Mouse (Mus musculus): ENCODE data around the gene Cpne6. TPM values are rescaled to one million over a fixed set of nuclear protein-coding genes. Genes with fewer than 3 reads are reported as not detected.

The Cpne6 gene
- total RNA-seq (2012; rRNA removed) = not detected in 2 replicates
- not detected in 2 replicates for total RNA-seq (2014; rRNA removed)
- not detected in 2 replicates for polyA plus RNA-seq (2012; ENCODE audit: insufficient read length, low read depth)

GRCm38 (mm10) chr14:55510125-55510731 is at the start of gene Cpne6:
TSS of gene Cpne6 (plus strand) at chr14:55510445.
- dilution Hi-C loops (cut with MboI; ENCODE audit: extremely low pct_ligation_motif_present, extremely low pct_unique_long_range_greater_than_20kb, low sequenced_read_pairs) (no loop called here), in situ Hi-C loops (cut with MboI; ENCODE audit: low pct_ligation_motif_present, low pct_unique_long_range_greater_than_20kb, low sequenced_read_pairs) (no loop called here)
- Histone ChIP-seq H3K36me3 (replicated peaks in 1 of 2; ENCODE audit: control insufficient read depth in 1 of 2, insufficient read depth in 1 of 2, low read length in 1 of 2) (peaks cover 0 to 3% of the 10 kb centered on the region in 2 experiments), H3K79me2 (replicated peaks; ENCODE audit: control insufficient read depth, extremely low read depth, insufficient read depth, poor library complexity, severe bottlenecking) (no peaks in the 10 kb centered on the region), H3K9ac (ENCODE audit: insufficient read depth, low read depth) (no peak within 1 kb of the TSS), H3K27ac (ENCODE audit: insufficient read depth, low read depth) (no peak within 1 kb of the TSS), H3K4me2 (ENCODE audit: insufficient read depth, low read depth, poor library complexity, severe bottlenecking) (no peak within 1 kb of the TSS), H3K4me3 (replicated peaks in 1 of 3; ENCODE audit: low read depth in 2 of 3, low read length in 2 of 3, poor library complexity in 1 of 3) (no peak within 1 kb of the TSS), H3K27me3 (replicated peaks) (peaks cover 24% of the 10 kb centered on the region), H3K4me1 (ENCODE audit: control insufficient read depth in 1 of 2, insufficient read depth in 2 of 2) (peaks cover 11 to 40% of the 10 kb centered on the region in 2 experiments), H3K9me3 (replicated peaks; ENCODE audit: low read length) (no peaks in the 10 kb centered on the region)
- DNase-seq (ENCODE audit: extremely low read depth) = no peak
- TF ChIP-seq E2F4 (IDR thresholded peaks at IDR 0.05; ENCODE audit: insufficient replicate concordance, low read depth, low read length) (no peak), ELF1 (IDR thresholded peaks at IDR 0.05; ENCODE audit: low read depth, low read length) (no peak), SMC3 (IDR thresholded peaks at IDR 0.05; ENCODE audit: low read depth, low read length) (no peak), USF2 (conservative IDR thresholded peaks at IDR 0.05; ENCODE audit: low read depth, low read length) (no peak), HCFC1 (IDR thresholded peaks at IDR 0.05; ENCODE audit: low read depth, low read length) (no peak), KAT2A (IDR thresholded peaks at IDR 0.05; ENCODE audit: insufficient replicate concordance, low read length) (no peak), UBTF (IDR thresholded peaks at IDR 0.05; ENCODE audit: low read depth, low read length) (no peak), TBP (conservative IDR thresholded peaks at IDR 0.05; ENCODE audit: low read depth, low read length) (no peak), NRF1 (IDR thresholded peaks at IDR 0.05; ENCODE audit: low read depth, low read length) (no peak), SIN3A (IDR thresholded peaks at IDR 0.05; ENCODE audit: low read length) (no peak), MYC (IDR thresholded peaks at IDR 0.05; ENCODE audit: low read depth, low read length) (no peak), MXI1 (IDR thresholded peaks at IDR 0.05; ENCODE audit: low read depth, low read length) (no peak)

GRCm38 (mm10) chr14:55461757-55462156 is 48.5 kb upstream of the Cpne6 start:
- H3K27ac ChIP-seq (ENCODE audit: insufficient read depth, low read depth) = no peak overlapping the region
- H3K9ac ChIP-seq (ENCODE audit: insufficient read depth, low read depth) = no peak overlapping the region
- no peak for TF ChIP-seq NRF1 (IDR thresholded peaks at IDR 0.05; ENCODE audit: low read depth, low read length)
- TF ChIP-seq SIN3A (IDR thresholded peaks at IDR 0.05; ENCODE audit: low read length) = no peak
- no peak for TF ChIP-seq JUND (conservative IDR thresholded peaks at IDR 0.05; ENCODE audit: low read depth, low read length)
- TF ChIP-seq MAX (IDR thresholded peaks at IDR 0.05; ENCODE audit: low read length) = no peak
- TF ChIP-seq RAD21 (IDR thresholded peaks at IDR 0.05; ENCODE audit: low read depth, low read length) = no peak
- TF ChIP-seq ETS1 (conservative IDR thresholded peaks at IDR 0.05; ENCODE audit: low read depth, low read length) = no peak
- no peak for TF ChIP-seq ZNF384 (IDR thresholded peaks at IDR 0.05; ENCODE audit: low read depth, low read length)
- no peak for TF ChIP-seq USF2 (conservative IDR thresholded peaks at IDR 0.05; ENCODE audit: low read depth, low read length)
- TF ChIP-seq ZC3H11A (IDR thresholded peaks at IDR 0.05; ENCODE audit: low read depth, low read length) = no peak
- no peak for TF ChIP-seq HCFC1 (IDR thresholded peaks at IDR 0.05; ENCODE audit: low read depth, low read length)
- no peak for TF ChIP-seq MAFK (IDR thresholded peaks at IDR 0.05; ENCODE audit: insufficient replicate concordance, low read length)
- DNase-seq (ENCODE audit: extremely low read depth) = no peak
- peak overlapping the region; percentile 40; the same call in 1 of the 2 replicates for H3K4me2 ChIP-seq (ENCODE audit: insufficient read depth, low read depth, poor library complexity, severe bottlenecking)
- H3K4me1 ChIP-seq (ENCODE audit: control insufficient read depth in 1 of 2, insufficient read depth in 2 of 2) = no peaks in the 10 kb centered on the region
- dilution Hi-C loops (cut with MboI; ENCODE audit: extremely low pct_ligation_motif_present, extremely low pct_unique_long_range_greater_than_20kb, low sequenced_read_pairs) = no loop called here
- in situ Hi-C loops (cut with MboI; ENCODE audit: low pct_ligation_motif_present, low pct_unique_long_range_greater_than_20kb, low sequenced_read_pairs) = no loop called here
- no peaks in the 10 kb centered on the region for H3K36me3 ChIP-seq (replicated peaks in 1 of 2; ENCODE audit: control insufficient read depth in 1 of 2, insufficient read depth in 1 of 2, low read length in 1 of 2)
- H3K79me2 ChIP-seq (replicated peaks; ENCODE audit: control insufficient read depth, extremely low read depth, insufficient read depth, poor library complexity, severe bottlenecking) = no peaks in the 10 kb centered on the region
- no peaks in the 10 kb centered on the region for H3K9me3 ChIP-seq (replicated peaks; ENCODE audit: low read length)
- peaks cover 20% of the 10 kb centered on the region for H3K27me3 ChIP-seq (replicated peaks)
- no peak overlapping the region for H3K4me3 ChIP-seq (replicated peaks in 1 of 3; ENCODE audit: low read depth in 2 of 3, low read length in 2 of 3, poor library complexity in 1 of 3)
